Mouse (Mus musculus): ENCODE data around the gene Alg14.

GRCm38 (mm10) chr3:121315498-121315897, 23.9 kb downstream of the Alg14 start:
- TF ChIP-seq CTCF (IDR thresholded peaks at IDR 0.05; ENCODE audit: extremely low read depth, insufficient read depth, low read length) = no peak
- TF ChIP-seq POLR2A (IDR thresholded peaks at IDR 0.05; ENCODE audit: extremely low read depth, insufficient read depth, low read length) = no peak

All from cortical plate, adult 2 months (tissue).